33 mouse cellular contexts compared by ENCODE assay signal in the genomic region with DNA sequence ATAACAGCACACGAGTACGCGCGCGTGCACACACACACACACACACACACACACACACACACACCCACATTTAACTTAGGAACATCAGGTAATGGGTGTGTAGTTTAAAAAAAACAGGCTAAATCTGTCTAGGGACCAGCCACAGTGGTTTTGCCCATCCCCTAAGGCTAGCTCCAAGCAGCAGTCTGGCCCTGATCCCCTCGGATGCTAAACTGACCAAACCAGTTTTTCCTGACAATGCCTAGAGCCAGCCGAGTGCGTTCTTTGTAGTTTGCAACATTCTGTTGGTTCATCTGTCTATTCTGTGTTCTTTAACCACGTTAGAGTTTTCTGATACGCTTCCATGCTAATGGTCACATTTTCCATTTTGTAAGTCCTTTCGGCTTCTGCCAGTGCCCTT. TPM values are rescaled to one million over a fixed set of nuclear protein-coding genes. Genes with fewer than 3 reads are reported as not detected.
DNase-seq lines count a peak whose midpoint lies in the region; ATAC-seq and TF ChIP-seq lines count a peak whose summit lies in the region.
"Had no signal": no experiment of that assay in that cellular context is flagged by ENCODE, and none has a peak within 500 bp of the region (broad histone marks: within the 10 kb centered on the region; RNA-seq: fewer than 3 reads in every experiment).

No protein-coding gene starts in this region.

- H3K9ac ChIP-seq in lung, embryonic 14.5 days: no peak overlapping the region
- H3K9ac ChIP-seq in ES-Bruce4 (ENCODE audit: low read depth, poor library complexity, severe bottlenecking): no peak overlapping the region
- H3K9ac ChIP-seq in embryonic facial prominence, embryonic 11.5 days (replicated peaks; ENCODE audit: low read length): no peak overlapping the region
- no peak overlapping the region for H3K9ac ChIP-seq in hindbrain, postnatal 0 days (replicated peaks; ENCODE audit: low read length)
- H3K9ac ChIP-seq: heart, embryonic 12.5 days; hindbrain, embryonic 14.5 days; kidney, embryonic 15.5 days; liver, embryonic 15.5 days; neural tube, embryonic 12.5 days had no signal

- TF ChIP-seq POLR2A in ES-Bruce4 (IDR thresholded peaks at IDR 0.05; ENCODE audit: insufficient read depth, low read length): no peak

- no peak overlapping the region; the same call in 1 of the 2 replicates for H3K4me2 ChIP-seq in lung, embryonic 14.5 days
- no peak overlapping the region for H3K4me2 ChIP-seq in embryonic facial prominence, embryonic 11.5 days (ENCODE audit: low read depth, low read length)
- no peak overlapping the region for H3K4me2 ChIP-seq in hindbrain, postnatal 0 days (ENCODE audit: low read depth, low read length)
- H3K4me2 ChIP-seq: heart, embryonic 12.5 days; hindbrain, embryonic 14.5 days; kidney, embryonic 15.5 days; liver, embryonic 15.5 days; neural tube, embryonic 12.5 days had no signal

- TF ChIP-seq CTCF in lung, embryonic 14.5 days (IDR thresholded peaks at IDR 0.05; ENCODE audit: low read depth): no peak
- no peak for TF ChIP-seq CTCF in ES-Bruce4 (IDR thresholded peaks at IDR 0.05; ENCODE audit: low read depth, low read length)
- TF ChIP-seq CTCF in hindbrain, postnatal 0 days (IDR thresholded peaks at IDR 0.05; ENCODE audit: low read depth): no peak

- WGBS in lung, embryonic 14.5 days: 46% methylated on average over 11 of the region's 11 CpGs
- 49% methylated on average over 11 of the region's 11 CpGs for WGBS in embryonic facial prominence, embryonic 11.5 days
- 70% methylated on average over 11 of the region's 11 CpGs for WGBS in hindbrain, postnatal 0 days

- no peaks in the 10 kb centered on the region for H3K27me3 ChIP-seq in lung, embryonic 14.5 days (ENCODE audit: insufficient read depth, low read length)
- no peaks in the 10 kb centered on the region for H3K27me3 ChIP-seq in ES-Bruce4 (ENCODE audit: control insufficient read depth, insufficient read depth, low read length, poor library complexity, severe bottlenecking)
- H3K27me3 ChIP-seq in embryonic facial prominence, embryonic 11.5 days (ENCODE audit: control insufficient read depth, insufficient read depth, low read length): no peaks in the 10 kb centered on the region
- no peaks in the 10 kb centered on the region for H3K27me3 ChIP-seq in hindbrain, postnatal 0 days (ENCODE audit: insufficient read depth, low read length)
- H3K27me3 ChIP-seq: heart, embryonic 12.5 days; kidney, embryonic 15.5 days; liver, embryonic 15.5 days; neural tube, embryonic 12.5 days had no signal

- DNase-seq in embryo, embryonic 10.5 days (ENCODE audit: low spot score): peak; percentile 37
- no peak for DNase-seq in embryo, embryonic 11 days
- peak; percentile 66 for DNase-seq in lung, embryonic 14.5 days
- DNase-seq in lung, adult 18-20 months: no peak
- DNase-seq in embryonic facial prominence, embryonic 11.5 days (ENCODE audit: low spot score): peak; percentile 61
- no peak for DNase-seq in right cerebral cortex, postnatal 10 days (ENCODE audit: low spot score in 2 of 2)
- DNase-seq in hindbrain, postnatal 0 days (ENCODE audit: low spot score): no peak
- DNase-seq: adrenal gland, adult 2 months; adrenal gland, postnatal 36 days; cerebellum, adult 18-20 months; cerebellum, postnatal 10 days; gastrocnemius, postnatal 36 days; heart, adult 2 months; kidney, postnatal 25 days; lung, postnatal 10 days; right cerebral cortex, adult 18-20 months; right cerebral cortex, postnatal 4 days; thymus, postnatal 14 days had no signal

- no peaks in the 10 kb centered on the region for H3K9me3 ChIP-seq in lung, embryonic 14.5 days (ENCODE audit: low read depth, low read length)
- peaks cover 2% of the 10 kb centered on the region for H3K9me3 ChIP-seq in ES-Bruce4 (replicated peaks; ENCODE audit: control insufficient read depth, insufficient read depth, low read length, poor library complexity, severe bottlenecking)
- H3K9me3 ChIP-seq in embryonic facial prominence, embryonic 11.5 days (replicated peaks; ENCODE audit: control insufficient read depth, low read length): no peaks in the 10 kb centered on the region
- no peaks in the 10 kb centered on the region for H3K9me3 ChIP-seq in hindbrain, postnatal 0 days (ENCODE audit: low read length)
- H3K9me3 ChIP-seq: heart, embryonic 12.5 days; kidney, embryonic 15.5 days; liver, embryonic 15.5 days; midbrain, embryonic 10.5 days; neural tube, embryonic 12.5 days had no signal

- no peak overlapping the region for H3K4me3 ChIP-seq in lung, embryonic 14.5 days (ENCODE audit: low read depth, low read length)
- H3K4me3 ChIP-seq in ES-Bruce4 (ENCODE audit: low read depth, low read length): no peak overlapping the region
- no peak overlapping the region for H3K4me3 ChIP-seq in embryonic facial prominence, embryonic 11.5 days (ENCODE audit: low read depth, low read length)
- no peak overlapping the region for H3K4me3 ChIP-seq in hindbrain, postnatal 0 days (ENCODE audit: low read length)
- H3K4me3 ChIP-seq: heart, adult 2 months; heart, embryonic 12.5 days; kidney, embryonic 15.5 days; liver, embryonic 15.5 days; midbrain, embryonic 10.5 days; myocyte; neural tube, embryonic 12.5 days had no signal

- H3K27ac ChIP-seq in lung, embryonic 14.5 days (ENCODE audit: low read depth): no peak overlapping the region
- peak overlapping the region; percentile 97 for H3K27ac ChIP-seq in ES-Bruce4 (ENCODE audit: insufficient read depth, low read length)
- no peak overlapping the region for H3K27ac ChIP-seq in embryonic facial prominence, embryonic 11.5 days (replicated peaks; ENCODE audit: low read depth, low read length)
- no peak overlapping the region for H3K27ac ChIP-seq in hindbrain, postnatal 0 days
- H3K27ac ChIP-seq: heart, adult 2 months; hindbrain, embryonic 14.5 days; kidney, embryonic 15.5 days; liver, embryonic 15.5 days; midbrain, embryonic 10.5 days; neural tube, embryonic 12.5 days had no signal

- no peaks in the 10 kb centered on the region for H3K4me1 ChIP-seq in lung, embryonic 14.5 days (ENCODE audit: insufficient read depth)
- H3K4me1 ChIP-seq in ES-Bruce4 (ENCODE audit: control insufficient read depth, insufficient read depth, low read length): peaks cover 2% of the 10 kb centered on the region
- no peaks in the 10 kb centered on the region for H3K4me1 ChIP-seq in embryonic facial prominence, embryonic 11.5 days (ENCODE audit: control insufficient read depth, insufficient read depth, low read length)
- no peaks in the 10 kb centered on the region for H3K4me1 ChIP-seq in hindbrain, postnatal 0 days (ENCODE audit: insufficient read depth, low read length)
- H3K4me1 ChIP-seq: heart, embryonic 12.5 days; liver, embryonic 15.5 days had no signal

- peak; percentile 69; the same call in 1 of the 2 replicates for ATAC-seq in lung, embryonic 14.5 days (ENCODE audit: insufficient read depth)
- ATAC-seq in embryonic facial prominence, embryonic 11.5 days (replicated peaks; ENCODE audit: insufficient number of reproducible peaks, low FRiP score, low TSS enrichment, low read depth): no peak
- no peak for ATAC-seq in hindbrain, postnatal 0 days
- ATAC-seq: forebrain, embryonic 14.5 days; inflammation-experienced regulatory T-cells, adult 6 months had no signal

- TF ChIP-seq EP300 in ES-Bruce4 (IDR thresholded peaks at IDR 0.05; ENCODE audit: insufficient read depth, low read depth, low read length): peak; percentile 92

- no peaks in the 10 kb centered on the region for H3K36me3 ChIP-seq in lung, embryonic 14.5 days (ENCODE audit: insufficient read depth)
- H3K36me3 ChIP-seq in ES-Bruce4 (ENCODE audit: control insufficient read depth, insufficient read depth, low read length, poor library complexity, severe bottlenecking): no peaks in the 10 kb centered on the region
- H3K36me3 ChIP-seq in embryonic facial prominence, embryonic 11.5 days (replicated peaks; ENCODE audit: control insufficient read depth, insufficient read depth, low read depth, low read length): no peaks in the 10 kb centered on the region
- H3K36me3 ChIP-seq in hindbrain, postnatal 0 days (ENCODE audit: insufficient read depth, low read length): no peaks in the 10 kb centered on the region
- H3K36me3 ChIP-seq: heart, embryonic 12.5 days; kidney, embryonic 15.5 days; liver, embryonic 15.5 days; midbrain, embryonic 10.5 days; neural tube, embryonic 12.5 days had no signal

RNA-seq across cellular contexts. Expression of gene Cavin4, which starts 34.0 kb away (rescaled TPM):
- 0.91 and 1.6 TPM in 2 replicates for polyA plus RNA-seq in lung, embryonic 14.5 days (2014; fragmentation: Nextera tagmentation; extraction: Ambion mirVana)
- polyA plus RNA-seq in ES-Bruce4 (2011; ENCODE audit: insufficient read depth, insufficient read length, low read depth, missing spikeins): 4.1 and 4.7 TPM in 2 replicates
- polyA plus RNA-seq in embryonic facial prominence, embryonic 11.5 days (2014; fragmentation: Nextera tagmentation; extraction: Ambion mirVana): 0.62 and 0.75 TPM in 2 replicates
- total RNA-seq in hindbrain, postnatal 0 days (2014; rRNA removed): 0.42 and 0.54 TPM in 2 replicates
- polyA plus RNA-seq in hindbrain, postnatal 0 days (2015; fragmentation: Nextera tagmentation; extraction: Ambion mirVana): 0.95 and 1.4 TPM in 2 replicates
- total RNA-seq: common myeloid progenitor, adult 5-6 weeks; hematopoietic stem cell, adult 5-6 weeks; liver, adult 2 months; megakaryocyte progenitor cell, adult 5-6 weeks had no signal
- polyA plus RNA-seq: adrenal gland, adult 2 months; inflammation-experienced regulatory T-cells, adult 6 months; liver, adult 2 months; spleen, adult 2 months had no signal

Comparison
In these comparisons a context has a peak if more than half of its experiments do, and no peak if none do; other contexts are left out.
1. DNase-seq: peak in embryo, embryonic 10.5 days (single experiment), lung, embryonic 14.5 days (single experiment) and embryonic facial prominence, embryonic 11.5 days (single experiment); none in embryo, embryonic 11 days (single experiment), lung, adult 18-20 months (0 of 2), right cerebral cortex, postnatal 10 days (0 of 2) and hindbrain, postnatal 0 days (single experiment).